Mouse (Mus musculus) lung, postnatal 0 days (tissue): Measurements from ENCODE around the gene Polr3gl. TPM values are rescaled to one million over a fixed set of nuclear protein-coding genes. Genes with fewer than 3 reads are reported as not detected.

Experiments
- ATAC-seq: fragments of 200-750 bp; cut with Nextera tagmentation; 2 replicates; pipeline ENCODE4 v1.8.0; 2017; ENCODE audit warnings: moderate library complexity
- DNase-seq: peaks from one replicate; pipeline ENCODE4 v3.0.0-alpha.2; 2016; ENCODE audit warnings: low spot score
- H3K27ac ChIP-seq: fragments of 300-500 bp; sonication (generic); 2 replicates; pipeline ENCODE4 v1.5.1; 2014; ENCODE audit warnings: antibody characterized with exemption, mild to moderate bottlenecking, low read length, mixed read lengths
- H3K27me3 ChIP-seq: fragments of 300-500 bp; sonication (generic); replicated peaks from 2 replicates; pipeline ENCODE4 v1.6.1; 2014; ENCODE audit warnings: low read length, mixed read lengths; ENCODE audit not compliant: insufficient read depth
- H3K36me3 ChIP-seq: fragments of 300-500 bp; sonication (generic); 2 replicates; pipeline ENCODE4 v1.6.1; 2014; ENCODE audit warnings: low read length, mixed read lengths; ENCODE audit not compliant: insufficient read depth
- H3K4me1 ChIP-seq: fragments of 300-500 bp; sonication (generic); 2 replicates; pipeline ENCODE4 v1.6.1; 2014; ENCODE audit warnings: antibody characterized with exemption, low read depth, low read length, mixed read lengths; ENCODE audit not compliant: insufficient read depth
- H3K4me2 ChIP-seq: fragments of 300-500 bp; sonication (generic); replicated peaks from 2 replicates; pipeline ENCODE4 v1.6.1; 2014; ENCODE audit warnings: low read depth, mild to moderate bottlenecking, low read length, moderate library complexity, mixed read lengths
- H3K4me3 ChIP-seq: fragments of 300-500 bp; sonication (generic); 2 replicates; pipeline ENCODE4 v1.5.1; 2014; ENCODE audit warnings: low read depth, low read length
- H3K9ac ChIP-seq: fragments of 300-500 bp; sonication (generic); replicated peaks from 2 replicates; pipeline ENCODE4 v1.6.1; 2014; ENCODE audit warnings: low read depth, mild to moderate bottlenecking
- H3K9me3 ChIP-seq: fragments of 300-500 bp; sonication (generic); 2 replicates; pipeline ENCODE4 v1.6.1; 2016; ENCODE audit warnings: low read length, mixed read lengths
- CTCF ChIP-seq: IDR thresholded peaks from 2 replicates; pipeline ENCODE4 v1.5.1; 2016; ENCODE audit warnings: antibody characterized with exemption, mild to moderate bottlenecking
- EP300 ChIP-seq: IDR thresholded peaks from 2 replicates; pipeline ENCODE4 v1.6.1; 2016; ENCODE audit warnings: antibody characterized with exemption, mild to moderate bottlenecking, control low read depth
- WGBS: fragments of 180-500 bp; shearing (Covaris S2); extraction: QIAGEN DNeasy Blood & Tissue Kit; methylation state at CpG from one replicate; pipeline ENCODE4 v1.1.7; 2014; 5-methylcytosine and 5-hydroxymethylcytosine counted together
- polyA plus RNA-seq: library from polyadenylated mRNA; unstranded; fragments of >200 nt; fragmentation: Nextera tagmentation; extraction: Ambion mirVana; gene quantifications from 2 replicates; pipeline ENCODE4 v1.2.1, GENCODE M21; 2015

The Polr3gl gene
- polyA plus RNA-seq: 36.7 and 43.2 TPM in 2 replicates

GRCm38 (mm10) chr3:96593790-96594560, at the start of gene Polr3gl:
TSS of gene Polr3gl (minus strand) at chr3:96594181.
- 0 out of 2 replicates have a peak, but pooled peaks have one; percentile 2 for TF ChIP-seq EP300
- TF ChIP-seq CTCF: peak; percentile 47
- ATAC-seq (peak; percentile 95), DNase-seq (peak; percentile 98)
- Histone ChIP-seq H3K9me3 (no peaks in the 10 kb centered on the region), H3K4me1 (peaks cover 17% of the 10 kb centered on the region), H3K4me2 (peak within 1 kb of the TSS; percentile 80), H3K9ac (peak within 1 kb of the TSS; percentile 58), H3K27ac (peak within 1 kb of the TSS; percentile 86), H3K27me3 (peaks cover 8% of the 10 kb centered on the region; the same call in 1 of the 2 replicates), H3K36me3 (no peaks in the 10 kb centered on the region), H3K4me3 (peak within 1 kb of the TSS; percentile 65)
- WGBS: 0% methylated on average over 37 of the region's 38 CpGs

- H3K36me3 ChIP-seq: no peaks in the 10 kb centered on the region
- TF ChIP-seq CTCF (peak; percentile 76), EP300 (no peak)
- no peaks in the 10 kb centered on the region; the same call in 1 of the 2 replicates for H3K4me1 ChIP-seq
- DNase-seq: peak; percentile 58
- ATAC-seq: no peak
- H3K4me2 ChIP-seq: no peak overlapping the region
- no peaks in the 10 kb centered on the region for H3K9me3 ChIP-seq
- no peak overlapping the region for H3K4me3 ChIP-seq
- 85% methylated on average over 1 of the region's 1 CpGs for WGBS
- H3K27ac ChIP-seq: no peak overlapping the region
- no peaks in the 10 kb centered on the region for H3K27me3 ChIP-seq
- no peak overlapping the region for H3K9ac ChIP-seq
Observed at GRCm38 (mm10) chr3:96639219-96639618, 45.2 kb upstream of the Polr3gl start.

GRCm38 (mm10) chr3:96636448-96636847, 42.5 kb upstream of the Polr3gl start:
- ATAC-seq (no peak), DNase-seq (no peak)
- Histone ChIP-seq H3K9ac (peak overlapping the region; percentile 92), H3K4me1 (no peaks in the 10 kb centered on the region; the same call in 1 of the 2 replicates), H3K4me3 (peak overlapping the region; percentile 84), H3K9me3 (no peaks in the 10 kb centered on the region), H3K27me3 (no peaks in the 10 kb centered on the region), H3K36me3 (no peaks in the 10 kb centered on the region), H3K4me2 (peak overlapping the region; percentile 81; the same call in 1 of the 2 replicates), H3K27ac (0 out of 2 replicates have a peak overlapping the region, but pooled peaks have one; percentile 83)
- WGBS: 55% methylated on average over 11 of the region's 11 CpGs
- TF ChIP-seq CTCF (no peak), EP300 (no peak)

- no peaks in the 10 kb centered on the region for H3K36me3 ChIP-seq
- no peaks in the 10 kb centered on the region; the same call in 1 of the 2 replicates for H3K4me1 ChIP-seq
- peak overlapping the region; percentile 84 for H3K4me3 ChIP-seq
- peak overlapping the region; percentile 83 for H3K27ac ChIP-seq
- H3K27me3 ChIP-seq: no peaks in the 10 kb centered on the region
- 8% methylated on average over 14 of the region's 15 CpGs for WGBS
- peak overlapping the region; percentile 92 for H3K9ac ChIP-seq
- no peak for TF ChIP-seq EP300
- TF ChIP-seq CTCF: no peak
- DNase-seq: no peak
- peak overlapping the region; percentile 81 for H3K4me2 ChIP-seq
- no peaks in the 10 kb centered on the region for H3K9me3 ChIP-seq
- ATAC-seq: no peak
Observed at GRCm38 (mm10) chr3:96635906-96636305, 41.9 kb upstream of the Polr3gl start.

- Histone ChIP-seq H3K9ac (peak within 1 kb of the TSS; percentile 92), H3K27ac (peak within 1 kb of the TSS; percentile 83), H3K4me2 (peak within 1 kb of the TSS; percentile 81), H3K9me3 (no peaks in the 10 kb centered on the region), H3K4me3 (peak within 1 kb of the TSS; percentile 84), H3K36me3 (no peaks in the 10 kb centered on the region), H3K4me1 (peaks cover 4% of the 10 kb centered on the region; the same call in 1 of the 2 replicates), H3K27me3 (no peaks in the 10 kb centered on the region)
- ATAC-seq (peak; percentile 95), DNase-seq (peak; percentile 98)
- no peak for TF ChIP-seq EP300
- TF ChIP-seq CTCF: peak; percentile 68
- WGBS: 2% methylated on average over 59 of the region's 60 CpGs
Observed at GRCm38 (mm10) chr3:96634928-96635879, 41.2 kb upstream of the Polr3gl start, which contains the start of the genes Pex11b and Gm42957. TSS of gene Pex11b (plus strand) at chr3:96635376. TSS of gene Gm42957 (plus strand) at chr3:96635474.

GRCm38 (mm10) chr3:96634015-96634414, 40.0 kb upstream of the Polr3gl start:
- Histone ChIP-seq H3K9ac (no peak overlapping the region), H3K4me3 (no peak overlapping the region), H3K36me3 (no peaks in the 10 kb centered on the region), H3K4me2 (no peak overlapping the region), H3K27me3 (no peaks in the 10 kb centered on the region), H3K4me1 (peaks cover 4% of the 10 kb centered on the region; the same call in 1 of the 2 replicates), H3K27ac (no peak overlapping the region), H3K9me3 (no peaks in the 10 kb centered on the region)
- TF ChIP-seq CTCF: no peak
- TF ChIP-seq EP300: no peak
- ATAC-seq (no peak), DNase-seq (no peak)
- WGBS: 58% methylated on average over 1 of the region's 1 CpGs
